Mouse (Mus musculus) thymus, postnatal 25 days (tissue): ENCODE data around the gene Myo10.

Experiments
- DNase-seq: peaks from one replicate; pipeline ENCODE4 v3.0.0; 2022

The Myo10 gene

GRCm38 (mm10) chr15:25620560-25620959 lies 1.8 kb upstream of the Myo10 start:
- DNase-seq = no peak

GRCm38 (mm10) chr15:25621351-25622199 lies 750 bp upstream of the Myo10 start:
- DNase-seq = no peak

GRCm38 (mm10) chr15:25622867-25623471 lies 644 bp downstream of the Myo10 start:
- peak; percentile 74 for DNase-seq

GRCm38 (mm10) chr15:25623556-25624180 lies 1.3 kb downstream of the Myo10 start:
- DNase-seq = no peak

- DNase-seq = peak; percentile 78
These were observed 1.9 kb downstream of the Myo10 start for GRCm38 (mm10) chr15:25624263-25624662.

GRCm38 (mm10) chr15:25625471-25625870 lies 3.1 kb downstream of the Myo10 start:
- DNase-seq = no peak

GRCm38 (mm10) chr15:25627012-25627411 lies 4.7 kb downstream of the Myo10 start:
- no peak for DNase-seq

GRCm38 (mm10) chr15:25628251-25628650 lies 5.9 kb downstream of the Myo10 start:
- DNase-seq = no peak

- DNase-seq = no peak
These were observed 8.4 kb downstream of the Myo10 start for GRCm38 (mm10) chr15:25630716-25631115.

- no peak for DNase-seq
These were observed 9.0 kb downstream of the Myo10 start for GRCm38 (mm10) chr15:25631332-25631731.

GRCm38 (mm10) chr15:25632902-25633301 lies 10.6 kb downstream of the Myo10 start:
- no peak for DNase-seq

- DNase-seq = no peak
These were observed 11.5 kb downstream of the Myo10 start for GRCm38 (mm10) chr15:25633674-25634340.

GRCm38 (mm10) chr15:25637727-25638126 lies 15.4 kb downstream of the Myo10 start:
- DNase-seq = no peak

GRCm38 (mm10) chr15:25639217-25639616 lies 16.9 kb downstream of the Myo10 start:
- no peak for DNase-seq

GRCm38 (mm10) chr15:25640840-25641752 lies 18.8 kb downstream of the Myo10 start:
- DNase-seq = no peak

GRCm38 (mm10) chr15:25642214-25643058 lies 20.1 kb downstream of the Myo10 start:
- no peak for DNase-seq

GRCm38 (mm10) chr15:25645862-25646261 lies 23.5 kb downstream of the Myo10 start:
- DNase-seq = no peak

GRCm38 (mm10) chr15:25648287-25648686 lies 26.0 kb downstream of the Myo10 start:
- no peak for DNase-seq

- no peak for DNase-seq
These were observed 28.0 kb downstream of the Myo10 start for GRCm38 (mm10) chr15:25650371-25650770.

- no peak for DNase-seq
These were observed 29.5 kb downstream of the Myo10 start for GRCm38 (mm10) chr15:25651820-25652219.

- no peak for DNase-seq
These were observed 30.0 kb downstream of the Myo10 start for GRCm38 (mm10) chr15:25652368-25652767.
